Mouse (Mus musculus): Measurements from ENCODE around the gene Slc8a1. TPM values are rescaled to one million over a fixed set of nuclear protein-coding genes. Genes with fewer than 3 reads are reported as not detected.

The Slc8a1 gene
- polyA plus RNA-seq, 1 experiment = 3.2 TPM

DNA sequence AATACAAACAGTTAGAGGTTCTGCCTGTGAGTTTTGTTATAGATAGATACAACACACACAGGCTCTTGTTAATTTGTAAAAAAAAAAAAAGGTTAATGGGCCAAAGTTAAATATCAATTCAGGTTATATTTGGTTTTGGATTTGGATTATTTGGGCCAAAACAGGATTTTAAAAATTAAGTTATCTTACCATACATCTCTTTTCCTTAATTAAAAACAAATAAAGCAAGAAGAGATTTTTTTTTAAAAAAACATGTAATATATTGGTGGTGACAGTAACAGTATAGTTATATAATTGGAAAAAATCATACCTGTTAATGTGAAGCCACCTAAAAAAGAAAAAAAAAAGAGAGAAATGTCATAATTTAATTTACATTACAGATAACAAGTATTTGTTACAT, 296.7 kb downstream of the Slc8a1 start, which contains the start of gene Gm11096:
Gm11096 (plus strand) TSS at position 301 of the 400 bp plus-strand sequence.
- Histone ChIP-seq H3K4me1 (ENCODE audit: control insufficient read depth, insufficient read depth, low read length) (no peaks in the 10 kb centered on the region), H3K4me3 (replicated peaks; ENCODE audit: control insufficient read depth, low read depth, low read length) (no peak within 1 kb of the TSS), H3K27ac (ENCODE audit: control insufficient read depth, insufficient read depth, low read depth, low read length, poor library complexity) (no peak within 1 kb of the TSS)
- TF ChIP-seq CTCF (IDR thresholded peaks at IDR 0.05; ENCODE audit: control insufficient read depth, insufficient read depth, low read length) (no peak), POLR2A (IDR thresholded peaks at IDR 0.05; ENCODE audit: borderline replicate concordance, control insufficient read depth, low read depth, low read length) (no peak)

DNA sequence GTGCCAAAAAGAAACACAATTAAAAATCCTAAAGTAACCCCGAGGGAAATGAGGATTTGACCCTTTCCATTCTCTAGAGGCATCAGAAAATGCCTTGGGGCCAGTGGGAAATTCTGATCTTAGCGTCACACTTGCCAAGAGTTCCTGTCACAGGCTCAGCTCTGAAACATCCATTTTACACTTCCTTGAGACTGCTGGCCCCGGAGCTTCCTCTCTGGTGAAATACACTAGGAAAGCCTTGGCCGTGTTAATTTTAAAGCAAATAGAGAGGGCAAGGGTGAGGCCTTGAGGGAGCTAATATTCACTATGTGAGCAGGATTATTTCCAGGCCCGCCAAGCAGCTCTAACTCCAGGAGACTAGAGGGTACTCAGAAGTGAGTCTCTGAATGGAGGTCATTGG, 305.0 kb downstream of the Slc8a1 start:
- Histone ChIP-seq H3K4me1 (ENCODE audit: control insufficient read depth, insufficient read depth, low read length) (no peaks in the 10 kb centered on the region), H3K27ac (ENCODE audit: control insufficient read depth, insufficient read depth, low read depth, low read length, poor library complexity) (no peak overlapping the region), H3K4me3 (replicated peaks; ENCODE audit: control insufficient read depth, low read depth, low read length) (no peak overlapping the region)
- 43% methylated on average over 5 of the region's 5 CpGs for WGBS
- TF ChIP-seq POLR2A (IDR thresholded peaks at IDR 0.05; ENCODE audit: borderline replicate concordance, control insufficient read depth, low read depth, low read length) (no peak), CTCF (IDR thresholded peaks at IDR 0.05; ENCODE audit: control insufficient read depth, insufficient read depth, low read length) (no peak)

DNA sequence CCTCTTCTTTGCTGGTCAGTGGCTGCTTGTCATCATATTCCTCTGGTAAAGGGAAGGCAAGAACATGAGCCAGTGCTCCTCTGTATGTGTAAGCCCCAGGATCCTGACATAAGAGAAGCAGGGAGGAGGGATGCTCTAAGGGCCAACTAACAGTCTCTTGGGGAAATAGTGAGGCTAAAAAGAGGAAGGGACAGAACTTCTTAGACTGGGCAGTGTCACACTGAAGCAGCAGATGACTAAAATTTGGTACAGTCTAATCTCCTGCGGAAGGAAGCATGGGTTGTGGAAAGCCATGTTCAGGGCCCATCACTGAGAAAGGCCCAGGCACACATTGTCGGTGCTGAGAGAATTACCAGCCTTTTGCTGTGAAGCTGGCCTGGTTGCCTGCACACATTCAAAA, 305.4 kb downstream of the Slc8a1 start:
- no peak for TF ChIP-seq CTCF (IDR thresholded peaks at IDR 0.05; ENCODE audit: control insufficient read depth, insufficient read depth, low read length)
- no peak for TF ChIP-seq POLR2A (IDR thresholded peaks at IDR 0.05; ENCODE audit: borderline replicate concordance, control insufficient read depth, low read depth, low read length)
- 57% methylated on average over 2 of the region's 2 CpGs for WGBS
- no peaks in the 10 kb centered on the region for H3K4me1 ChIP-seq (ENCODE audit: control insufficient read depth, insufficient read depth, low read length)
- no peak overlapping the region for H3K27ac ChIP-seq (ENCODE audit: control insufficient read depth, insufficient read depth, low read depth, low read length, poor library complexity)
- H3K4me3 ChIP-seq (replicated peaks; ENCODE audit: control insufficient read depth, low read depth, low read length) = no peak overlapping the region

DNA sequence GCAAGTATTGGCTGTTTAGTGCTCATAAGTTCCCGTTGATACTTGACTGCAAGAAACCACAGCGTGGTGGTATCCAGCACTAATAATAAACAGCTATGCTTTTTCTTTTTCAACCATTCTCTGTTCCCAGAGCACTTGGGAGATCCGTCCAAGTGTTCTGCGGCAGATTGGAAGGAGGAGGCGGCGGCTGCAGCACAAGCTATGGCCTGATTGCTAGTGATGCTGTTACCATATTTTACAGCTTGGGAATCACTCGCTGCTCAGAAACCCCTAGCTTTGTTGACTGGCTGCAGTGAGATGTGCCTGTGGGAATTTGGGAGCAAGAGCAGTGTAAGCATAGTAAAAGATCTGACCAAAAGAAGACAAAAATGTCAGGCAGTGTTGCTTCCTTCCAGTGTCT, 310.9 kb downstream of the Slc8a1 start:
- no peak overlapping the region for H3K4me3 ChIP-seq (replicated peaks; ENCODE audit: control insufficient read depth, low read depth, low read length)
- H3K27ac ChIP-seq (ENCODE audit: control insufficient read depth, insufficient read depth, low read depth, low read length, poor library complexity) = no peak overlapping the region
- H3K4me1 ChIP-seq (ENCODE audit: control insufficient read depth, insufficient read depth, low read length) = peaks cover 2% of the 10 kb centered on the region
- no peak for TF ChIP-seq POLR2A (IDR thresholded peaks at IDR 0.05; ENCODE audit: borderline replicate concordance, control insufficient read depth, low read depth, low read length)
- no peak for TF ChIP-seq CTCF (IDR thresholded peaks at IDR 0.05; ENCODE audit: control insufficient read depth, insufficient read depth, low read length)
- 82% methylated on average over 7 of the region's 7 CpGs for WGBS

DNA sequence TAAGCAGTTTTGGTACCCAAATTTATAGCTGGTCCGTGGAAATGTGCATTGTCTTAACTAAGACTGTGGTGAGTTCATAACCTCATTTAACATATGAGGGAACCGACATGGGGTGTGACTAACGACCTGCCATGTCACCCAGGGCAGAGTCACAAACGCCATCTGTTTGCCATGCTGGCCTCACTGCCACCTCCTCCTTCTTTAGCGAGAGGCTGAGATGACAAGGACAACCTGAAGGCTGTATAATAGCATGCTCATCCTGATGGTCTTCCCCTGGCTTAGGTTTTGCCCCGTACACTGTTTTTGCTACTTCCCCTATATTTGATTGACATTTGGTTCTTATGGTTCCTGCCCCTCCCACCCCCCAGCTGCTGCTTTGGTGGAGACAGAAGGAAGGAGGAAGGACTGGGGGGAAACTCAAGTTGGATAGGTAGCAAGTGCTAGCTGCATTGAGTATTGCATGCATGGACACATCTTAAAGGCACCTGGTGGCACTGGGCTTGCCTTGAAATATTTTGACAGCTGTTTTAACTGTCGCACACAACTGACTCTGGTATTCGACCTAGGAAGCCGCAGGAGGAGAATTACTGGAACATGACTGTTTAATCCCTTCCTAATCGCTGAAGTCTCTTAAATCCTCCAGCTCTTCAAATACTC, 313.8 kb downstream of the Slc8a1 start:
- WGBS = 5% methylated on average over 10 of the region's 10 CpGs

DNA sequence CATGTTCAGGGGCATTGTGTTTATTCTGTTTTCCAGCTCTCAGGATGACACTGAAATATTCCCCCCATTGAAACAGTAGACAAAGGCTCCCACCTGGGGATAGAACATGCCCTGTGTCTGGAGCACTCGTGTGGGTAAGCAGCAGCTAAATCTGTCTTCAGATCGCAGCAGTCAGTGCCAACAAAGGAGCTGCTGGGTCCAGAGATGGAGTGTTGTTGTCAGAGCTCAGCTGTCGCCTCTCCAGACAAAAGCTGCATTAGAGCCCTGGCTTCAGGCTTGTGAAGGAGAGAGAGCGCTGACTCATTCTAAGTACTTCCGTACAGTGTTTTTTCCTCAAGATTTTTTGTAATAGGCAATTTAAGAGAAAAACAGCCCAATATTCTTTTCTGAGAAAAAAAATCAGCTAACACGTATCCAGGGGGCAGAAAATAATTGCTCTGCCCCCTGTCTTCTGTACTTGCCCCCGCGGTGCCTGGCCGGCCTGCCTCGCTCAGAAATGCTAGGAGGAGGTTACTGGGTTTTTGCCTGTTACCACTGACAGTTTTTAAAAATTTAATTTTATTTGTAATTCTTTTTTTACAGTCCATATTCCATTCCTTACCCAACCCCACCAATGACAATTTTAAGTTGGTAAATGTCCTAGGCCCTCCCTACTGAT, 318.2 kb downstream of the Slc8a1 start:
- no peak overlapping the region for H3K4me3 ChIP-seq (replicated peaks; ENCODE audit: control insufficient read depth, low read depth, low read length)
- peaks cover 2% of the 10 kb centered on the region for H3K4me1 ChIP-seq (ENCODE audit: control insufficient read depth, insufficient read depth, low read length)
- no peak for TF ChIP-seq POLR2A (IDR thresholded peaks at IDR 0.05; ENCODE audit: borderline replicate concordance, control insufficient read depth, low read depth, low read length)
- no peak for TF ChIP-seq CTCF (IDR thresholded peaks at IDR 0.05; ENCODE audit: control insufficient read depth, insufficient read depth, low read length)

More for the DNA sequence above, 313.8 kb downstream of the Slc8a1 start:
- no peak overlapping the region for H3K27ac ChIP-seq (ENCODE audit: control insufficient read depth, insufficient read depth, low read depth, low read length, poor library complexity)
- no peak for TF ChIP-seq CTCF (IDR thresholded peaks at IDR 0.05; ENCODE audit: control insufficient read depth, insufficient read depth, low read length)
- TF ChIP-seq POLR2A (IDR thresholded peaks at IDR 0.05; ENCODE audit: borderline replicate concordance, control insufficient read depth, low read depth, low read length) = no peak
- H3K4me1 ChIP-seq (ENCODE audit: control insufficient read depth, insufficient read depth, low read length) = peaks cover 2% of the 10 kb centered on the region
- no peak overlapping the region for H3K4me3 ChIP-seq (replicated peaks; ENCODE audit: control insufficient read depth, low read depth, low read length)

DNA sequence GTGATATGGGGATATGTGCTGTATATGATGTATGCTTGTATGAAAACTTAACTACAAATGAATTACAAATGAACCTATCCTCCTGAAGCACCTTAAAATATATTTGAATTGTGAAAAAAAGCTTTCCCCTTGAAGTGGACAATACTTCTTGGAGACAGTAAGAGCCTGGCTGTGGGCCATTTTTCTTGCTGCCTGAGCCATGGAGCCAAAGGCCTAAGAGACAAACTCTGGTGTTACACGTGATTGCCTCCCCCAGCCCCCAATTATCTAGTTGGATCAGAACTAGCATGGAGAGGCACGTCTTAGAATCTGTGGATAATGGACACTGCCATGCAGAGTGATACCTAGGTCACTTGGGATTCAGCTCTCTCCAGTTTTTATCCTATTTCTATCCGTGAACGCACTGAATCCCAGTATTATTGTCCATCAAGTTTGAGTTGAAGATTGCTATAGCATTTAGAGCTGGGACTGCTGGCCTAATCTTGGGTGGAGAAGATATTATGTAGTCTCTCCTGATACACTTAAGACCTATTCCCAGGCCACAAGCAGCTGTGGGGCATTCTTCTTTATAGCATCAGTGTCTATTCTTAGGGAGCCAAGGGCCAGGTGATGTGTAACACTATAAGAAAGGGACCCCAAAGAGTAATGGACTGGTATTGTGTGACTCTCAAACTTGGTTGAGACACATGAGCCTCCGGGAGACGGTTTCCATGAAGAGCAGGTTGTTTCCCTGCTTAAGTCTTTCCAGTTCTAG, 321.6 kb downstream of the Slc8a1 start:
- no peak for TF ChIP-seq CTCF (IDR thresholded peaks at IDR 0.05; ENCODE audit: control insufficient read depth, insufficient read depth, low read length)
- no peak for TF ChIP-seq POLR2A (IDR thresholded peaks at IDR 0.05; ENCODE audit: borderline replicate concordance, control insufficient read depth, low read depth, low read length)
- no peak overlapping the region for H3K4me3 ChIP-seq (replicated peaks; ENCODE audit: control insufficient read depth, low read depth, low read length)
- H3K27ac ChIP-seq (ENCODE audit: control insufficient read depth, insufficient read depth, low read depth, low read length, poor library complexity) = no peak overlapping the region
- 82% methylated on average over 6 of the region's 6 CpGs for WGBS
- H3K4me1 ChIP-seq (ENCODE audit: control insufficient read depth, insufficient read depth, low read length) = no peaks in the 10 kb centered on the region

More for the DNA sequence above, 318.2 kb downstream of the Slc8a1 start:
- 52% methylated on average over 10 of the region's 10 CpGs for WGBS
- no peak overlapping the region for H3K27ac ChIP-seq (ENCODE audit: control insufficient read depth, insufficient read depth, low read depth, low read length, poor library complexity)

DNA sequence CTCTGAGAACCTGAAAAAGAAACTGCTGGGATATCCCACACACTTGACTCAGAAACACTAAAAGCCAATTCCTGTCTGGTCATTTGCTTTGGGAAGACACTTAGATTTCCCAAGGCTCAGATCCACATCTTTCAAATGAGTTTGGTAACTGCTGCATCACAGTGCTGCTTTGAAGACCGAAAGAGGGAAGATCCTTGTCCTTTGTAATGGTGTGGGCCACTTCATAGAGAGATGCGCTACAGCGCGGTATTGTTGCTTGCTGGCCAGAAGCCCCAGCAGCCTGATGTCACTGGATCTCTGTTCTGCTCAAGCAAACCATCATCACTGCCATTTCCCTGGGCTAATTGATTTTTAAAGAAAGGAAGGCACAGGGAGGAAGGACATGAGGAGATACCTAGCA, 325.4 kb downstream of the Slc8a1 start:
- TF ChIP-seq POLR2A (IDR thresholded peaks at IDR 0.05; ENCODE audit: borderline replicate concordance, control insufficient read depth, low read depth, low read length) (no peak), CTCF (IDR thresholded peaks at IDR 0.05; ENCODE audit: control insufficient read depth, insufficient read depth, low read length) (no peak)
- WGBS = 92% methylated on average over 4 of the region's 4 CpGs
- Histone ChIP-seq H3K27ac (ENCODE audit: control insufficient read depth, insufficient read depth, low read depth, low read length, poor library complexity) (no peak overlapping the region), H3K4me3 (replicated peaks; ENCODE audit: control insufficient read depth, low read depth, low read length) (no peak overlapping the region), H3K4me1 (ENCODE audit: control insufficient read depth, insufficient read depth, low read length) (no peaks in the 10 kb centered on the region)

Data from bone marrow, adult 2 months (tissue).